Mouse (Mus musculus) neutrophil, adult 83 days (primary cell): ENCODE measurements around the gene Olfr524. TPM values are rescaled to one million over a fixed set of nuclear protein-coding genes. Genes with fewer than 3 reads are reported as not detected.

Experiments used
- total RNA-seq, 2 experiments: library from RNA; stranded (reverse); gene quantifications; one replicate each; pipeline ENCODE4 v1.2.4; 2023

Gene Olfr524
- not detected for total RNA-seq

GRCm38 (mm10) chr7:140205864-140206263 is at the start of gene Olfr524:
TSS of gene Olfr524 (minus strand) at chr7:140205964.

GRCm38 (mm10) chr7:140247216-140247615 is 41.5 kb upstream of the Olfr524 start, which contains the start of gene 5830411N06Rik:
TSS of gene 5830411N06Rik (plus strand) at chr7:140247284.

GRCm38 (mm10) chr7:140217967-140218366 is 12.2 kb upstream of the Olfr524 start, which contains the start of gene Cd163l1:
TSS of gene Cd163l1 (plus strand) at chr7:140218267.

DNA sequence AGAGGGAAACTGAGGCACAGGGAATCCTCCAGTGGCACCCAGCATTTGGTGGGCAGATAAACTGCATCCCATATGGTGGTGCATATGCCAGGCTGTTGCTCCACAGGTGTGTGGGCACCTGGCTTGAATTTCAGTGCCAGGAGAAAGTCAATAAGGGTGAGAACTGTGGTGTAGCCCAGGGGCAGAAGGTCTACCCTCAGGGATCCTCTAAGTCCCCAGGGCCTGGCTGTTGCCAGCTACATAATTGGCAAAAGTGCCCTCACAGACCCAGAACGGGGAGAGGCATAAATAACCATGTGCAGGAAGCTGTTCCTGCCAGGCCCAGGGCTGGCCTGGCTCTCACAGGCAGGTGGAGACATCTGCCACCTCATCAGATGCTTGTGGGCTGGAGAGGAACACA is 32.8 kb downstream of the Olfr524 start, which contains the start of gene Olfr523:
Gene Olfr523 (plus strand): TSS at position 282 of the 400 bp plus-strand sequence.

GRCm38 (mm10) chr7:140164664-140165063 is 41.1 kb downstream of the Olfr524 start, which contains the start of gene Olfr522:
TSS of gene Olfr522 (minus strand) at chr7:140164764.

DNA sequence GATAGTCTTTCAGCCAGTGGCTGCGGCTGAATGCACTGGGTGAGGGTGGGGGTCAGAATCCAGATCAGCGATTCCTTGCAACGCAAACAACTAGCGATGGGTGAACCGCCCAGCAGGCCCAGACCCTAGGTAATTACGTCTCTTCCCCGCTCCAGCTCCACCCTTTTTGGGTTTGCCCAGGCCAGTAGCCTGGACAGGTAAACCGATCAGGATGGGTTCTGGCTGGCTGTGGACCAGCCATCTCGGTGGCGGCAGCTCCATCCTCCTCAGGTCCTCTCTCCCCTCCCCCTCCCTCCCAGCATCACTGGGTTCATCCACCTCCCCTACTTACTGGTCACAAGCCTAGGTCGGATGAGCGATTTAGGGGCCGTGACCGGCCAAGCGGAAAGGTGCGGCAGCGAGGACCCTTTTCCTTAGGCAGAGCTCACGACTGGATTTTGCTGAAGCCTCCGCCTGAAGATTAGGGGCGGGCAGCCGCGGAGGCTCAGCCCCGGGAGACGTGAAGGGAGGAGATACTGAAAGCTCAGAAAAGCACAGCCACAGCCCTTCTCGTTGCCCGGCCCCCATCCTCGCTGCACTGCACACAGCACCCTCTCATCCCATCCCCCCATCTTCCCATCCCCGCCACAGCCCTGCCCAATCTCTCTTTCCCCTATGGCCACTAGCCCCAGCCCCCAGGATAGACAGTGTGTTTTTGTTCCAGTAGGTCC is 51.4 kb downstream of the Olfr524 start, which contains the start of gene Sprn:
Gene Sprn (minus strand): TSS at position 660 of the 710 bp plus-strand sequence.

Other genes starting within 250 kb of the Olfr524 start
- 10 to 100 TPM; 11.8 to 15.1 TPM for gene 6430531B16Rik, start 227.2 kb downstream of the Olfr524 start, total RNA-seq
- gene Adam8, start 213.4 kb downstream of the Olfr524 start, total RNA-seq: 100 to 1,000 TPM; 574 to 698 TPM
- 10 to 100 TPM; 15.4 to 20.4 TPM for gene Zfp511, start 169.6 kb downstream of the Olfr524 start, total RNA-seq
- 10 to 100 TPM; 21.1 to 24.4 TPM for gene Tubgcp2, start 169.3 kb downstream of the Olfr524 start, total RNA-seq
- not detected for gene Msx3, start 156.9 kb downstream of the Olfr524 start, total RNA-seq
- gene Caly, start 123.4 kb downstream of the Olfr524 start, total RNA-seq: not detected
- gene Prap1, start 112.6 kb downstream of the Olfr524 start, total RNA-seq: not detected
- 1 to 10 TPM; 6.8 to 9.8 TPM for gene Fuom, start 103.5 kb downstream of the Olfr524 start, total RNA-seq
- 1 to 10 TPM; 6.1 to 8.1 TPM for gene Paox, start 90.2 kb downstream of the Olfr524 start, total RNA-seq
- gene Echs1, start 89.5 kb downstream of the Olfr524 start, total RNA-seq: 10 to 100 TPM; 32.0 to 35.8 TPM
- gene Mtg1, start 68.4 kb downstream of the Olfr524 start, total RNA-seq: 1 to 10 TPM; 5.2 to 8.1 TPM
- not detected for gene Sprn, start 51.1 kb downstream of the Olfr524 start, total RNA-seq
- gene Olfr522, start 41.2 kb downstream of the Olfr524 start, total RNA-seq: not detected
- gene Olfr523, start 32.7 kb downstream of the Olfr524 start, total RNA-seq: not detected
- gene Cd163l1, start 12.3 kb upstream of the Olfr524 start, total RNA-seq: not detected
- not detected for gene 5830411N06Rik, start 41.3 kb upstream of the Olfr524 start, total RNA-seq
- gene Olfr525, start 114.9 kb upstream of the Olfr524 start, total RNA-seq: not detected
- gene Olfr527, start 128.1 kb upstream of the Olfr524 start, total RNA-seq: not detected
- gene Olfr60, start 155.7 kb upstream of the Olfr524 start, total RNA-seq: not detected
- gene Olfr530, start 170.4 kb upstream of the Olfr524 start, total RNA-seq: not detected
- gene Olfr531, start 197.0 kb upstream of the Olfr524 start, total RNA-seq: not detected
- not detected for gene Olfr532, start 215.7 kb upstream of the Olfr524 start, total RNA-seq